Mouse (Mus musculus) spleen, adult 2 months (tissue): ENCODE data around the gene Npas3.

Source experiments
- CTCF ChIP-seq: fragments of 200-500 bp; IDR thresholded peaks from 2 replicates; pipeline ENCODE4 v1.5.1; 2011; ENCODE audit warnings: mild to moderate bottlenecking, inconsistent platforms; ENCODE audit not compliant: insufficient read depth, insufficient read length, insufficient replicate concordance; ENCODE audit errors: extremely low read depth
- POLR2A ChIP-seq: fragments of 200-500 bp; IDR thresholded peaks from 2 replicates; pipeline ENCODE4 v1.6.1; 2011; ENCODE audit warnings: low read depth, low read length, inconsistent platforms

DNA sequence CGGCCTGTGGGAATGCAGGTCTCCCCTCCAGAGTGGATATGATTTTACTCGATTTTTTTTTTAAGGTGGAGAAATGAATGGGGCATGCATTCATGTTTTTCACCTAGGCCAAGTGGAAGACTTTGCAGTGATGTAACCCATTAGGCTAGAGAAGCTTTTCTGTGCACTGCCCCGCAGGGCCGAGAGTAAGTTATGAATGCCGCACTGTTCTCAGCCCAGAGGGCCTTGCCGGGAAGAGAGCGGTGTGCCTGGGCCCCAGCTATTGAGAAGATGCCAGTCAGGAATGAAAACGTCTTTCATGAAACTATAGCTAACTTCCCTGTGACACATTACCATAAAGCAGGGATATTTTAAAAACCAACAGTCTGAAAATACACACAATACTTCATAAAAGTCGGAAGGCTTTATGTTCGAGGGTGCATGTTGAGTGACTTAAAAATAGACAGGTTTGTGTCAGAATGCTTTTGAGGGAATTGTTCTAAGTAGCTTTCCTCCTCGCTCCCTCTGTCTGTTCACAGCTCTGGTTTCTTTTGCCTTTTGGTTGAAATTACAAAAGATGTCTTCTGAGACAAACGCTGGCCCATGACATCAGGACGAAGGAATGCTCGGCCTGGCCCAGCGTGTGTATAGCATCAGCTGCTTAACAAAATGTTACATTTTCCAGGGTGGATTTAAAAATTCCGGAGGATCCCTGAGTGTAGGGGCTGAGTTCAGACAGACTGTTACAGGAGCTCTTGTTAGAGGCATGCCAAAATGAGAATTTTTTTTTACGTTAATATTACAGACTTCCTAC lies 44.2 kb downstream of the Npas3 start:
- TF ChIP-seq CTCF (no peak), POLR2A (no peak)
